Mouse (Mus musculus): ENCODE measurements around the gene Pabpc4. TPM values are rescaled to one million over a fixed set of nuclear protein-coding genes. Genes with fewer than 3 reads are reported as not detected.

The Pabpc4 gene
- 39.9 and 41.7 TPM in 2 replicates for polyA plus RNA-seq (2016; fragmentation: Nextera tagmentation; extraction: Ambion mirVana)

DNA sequence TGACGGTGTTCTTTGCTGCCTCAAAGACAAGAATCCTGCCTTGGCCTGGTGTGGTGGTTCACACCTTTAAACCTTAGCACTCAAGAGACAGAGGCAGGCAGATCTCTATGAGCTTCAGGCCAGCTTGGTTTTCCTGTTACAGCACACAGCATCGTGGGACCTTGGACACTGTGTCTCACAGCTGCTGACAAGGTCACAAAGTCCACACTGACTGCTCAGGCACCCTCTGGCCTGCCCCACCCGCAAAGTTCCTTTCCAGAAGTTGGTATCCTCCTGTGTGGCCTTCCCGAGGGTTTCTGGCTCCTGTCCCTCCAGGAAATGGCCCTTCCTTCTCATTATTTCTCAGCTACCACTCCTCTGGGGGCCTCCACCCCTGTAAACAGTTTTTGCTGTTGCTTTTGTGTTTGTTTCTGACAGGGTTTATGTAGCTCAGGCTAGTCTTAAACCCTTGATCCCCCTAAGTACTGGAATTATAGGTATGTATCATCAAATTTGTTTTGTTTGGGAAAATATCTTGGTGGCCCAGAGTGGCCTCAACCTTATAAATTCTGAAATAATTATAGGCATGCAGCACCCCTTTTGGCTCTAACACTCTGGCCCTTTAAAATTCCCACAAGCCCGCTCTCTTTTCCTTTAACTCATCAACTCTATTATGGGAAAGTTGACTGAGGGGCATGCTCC, at the start of gene Pabpc4:
Pabpc4 (plus strand) TSS at position 631 of the 681 bp plus-strand sequence.
- 64% methylated on average over 5 of the region's 5 CpGs for WGBS

GRCm38 (mm10) chr4:123213975-123214374, 48.2 kb upstream of the Pabpc4 start:
- Histone ChIP-seq H3K27me3 (peaks cover 28% of the 10 kb centered on the region; the same call in 1 of the 2 replicates), H3K4me1 (replicated peaks) (peaks cover 19% of the 10 kb centered on the region), H3K27ac (no peak overlapping the region), H3K9me3 (no peaks in the 10 kb centered on the region), H3K4me2 (no peak overlapping the region), H3K36me3 (no peaks in the 10 kb centered on the region), H3K9ac (replicated peaks) (no peak overlapping the region), H3K4me3 (replicated peaks) (no peak overlapping the region)
- 93% methylated on average over 9 of the region's 9 CpGs for WGBS
- no peak for ATAC-seq (ENCODE audit: insufficient number of reproducible peaks, insufficient read depth, low FRiP score, low TSS enrichment, low read depth)

More for the DNA sequence above, at the start of gene Pabpc4:
- H3K36me3 ChIP-seq = no peaks in the 10 kb centered on the region
- H3K4me1 ChIP-seq (replicated peaks) = peaks cover 14% of the 10 kb centered on the region
- H3K9ac ChIP-seq (replicated peaks) = no peak within 1 kb of the TSS
- H3K4me2 ChIP-seq = no peak within 1 kb of the TSS
- no peaks in the 10 kb centered on the region for H3K9me3 ChIP-seq
- H3K27ac ChIP-seq = no peak within 1 kb of the TSS
- no peak within 1 kb of the TSS for H3K4me3 ChIP-seq (replicated peaks)
- ATAC-seq (ENCODE audit: insufficient number of reproducible peaks, insufficient read depth, low FRiP score, low TSS enrichment, low read depth) = no peak
- no peaks in the 10 kb centered on the region for H3K27me3 ChIP-seq

DNA sequence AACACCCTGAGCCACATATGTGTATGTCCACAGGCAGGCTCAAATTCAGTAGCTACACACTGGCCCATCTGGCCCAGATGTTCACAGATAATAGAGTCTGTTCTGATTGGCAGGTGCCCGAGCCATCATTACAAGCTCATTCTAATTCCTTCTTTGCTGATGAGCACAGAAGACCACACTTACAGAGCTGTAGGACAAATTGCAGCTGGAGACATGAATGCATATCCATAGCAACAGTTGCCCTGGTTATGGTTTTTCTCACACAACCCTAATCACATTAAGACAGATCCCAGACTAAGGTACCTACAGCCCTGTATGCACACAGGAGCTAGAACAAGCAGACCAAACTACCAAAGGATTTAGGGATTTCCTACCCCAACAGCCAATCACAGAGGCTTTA, 46.8 kb upstream of the Pabpc4 start:
- H3K9ac ChIP-seq (replicated peaks) = no peak overlapping the region
- H3K27me3 ChIP-seq = peaks cover 25% of the 10 kb centered on the region; the same call in 1 of the 2 replicates
- H3K4me3 ChIP-seq (replicated peaks) = no peak overlapping the region
- H3K27ac ChIP-seq = no peak overlapping the region
- no peak for ATAC-seq (ENCODE audit: insufficient number of reproducible peaks, insufficient read depth, low FRiP score, low TSS enrichment, low read depth)
- WGBS = 74% methylated on average over 1 of the region's 1 CpGs
- H3K4me1 ChIP-seq (replicated peaks) = peaks cover 10% of the 10 kb centered on the region; the same call in 1 of the 2 replicates
- no peaks in the 10 kb centered on the region for H3K9me3 ChIP-seq
- no peaks in the 10 kb centered on the region for H3K36me3 ChIP-seq
- no peak overlapping the region for H3K4me2 ChIP-seq

GRCm38 (mm10) chr4:123216782-123217181, 45.4 kb upstream of the Pabpc4 start:
- ATAC-seq (ENCODE audit: insufficient number of reproducible peaks, insufficient read depth, low FRiP score, low TSS enrichment, low read depth) = no peak
- Histone ChIP-seq H3K9me3 (no peaks in the 10 kb centered on the region), H3K4me3 (replicated peaks) (no peak overlapping the region), H3K4me1 (replicated peaks) (no peaks in the 10 kb centered on the region), H3K9ac (replicated peaks) (no peak overlapping the region), H3K36me3 (no peaks in the 10 kb centered on the region), H3K27ac (no peak overlapping the region), H3K27me3 (peaks cover 25% of the 10 kb centered on the region; the same call in 1 of the 2 replicates), H3K4me2 (no peak overlapping the region)
- WGBS = 19% methylated on average over 1 of the region's 1 CpGs

- H3K27ac ChIP-seq = no peak overlapping the region
- no peak overlapping the region for H3K4me3 ChIP-seq (replicated peaks)
- H3K36me3 ChIP-seq = no peaks in the 10 kb centered on the region
- H3K4me1 ChIP-seq (replicated peaks) = no peaks in the 10 kb centered on the region
- peaks cover 22% of the 10 kb centered on the region; the same call in 1 of the 2 replicates for H3K27me3 ChIP-seq
- WGBS = 73% methylated on average over 15 of the region's 15 CpGs
- no peak overlapping the region for H3K4me2 ChIP-seq
- peak; percentile 75 for ATAC-seq (ENCODE audit: insufficient number of reproducible peaks, insufficient read depth, low FRiP score, low TSS enrichment, low read depth)
- H3K9me3 ChIP-seq = no peaks in the 10 kb centered on the region
- H3K9ac ChIP-seq (replicated peaks) = no peak overlapping the region
Measured at GRCm38 (mm10) chr4:123219720-123220357, 42.3 kb upstream of the Pabpc4 start.

DNA sequence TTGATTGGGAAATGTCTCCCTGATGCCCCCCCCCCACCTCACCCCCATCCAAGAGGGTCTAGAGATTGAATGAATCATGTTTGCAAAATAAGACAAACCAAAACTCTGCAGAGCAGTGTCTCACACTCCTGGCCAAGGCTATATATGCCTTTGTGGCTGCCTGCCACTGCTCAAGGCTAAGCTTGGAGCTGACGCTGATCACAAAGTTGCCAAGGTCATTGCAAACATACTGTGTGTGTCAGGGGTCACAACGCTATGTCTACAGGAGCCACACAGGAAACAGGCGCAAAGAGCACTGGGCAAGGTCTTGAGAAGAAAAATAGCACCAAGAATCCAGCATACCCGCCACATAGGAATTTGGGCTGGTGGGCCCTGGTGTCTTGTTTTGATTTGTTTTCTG, 41.5 kb upstream of the Pabpc4 start:
- H3K4me1 ChIP-seq (replicated peaks) = no peaks in the 10 kb centered on the region
- H3K27me3 ChIP-seq = peaks cover 17% of the 10 kb centered on the region; the same call in 1 of the 2 replicates
- H3K9me3 ChIP-seq = no peaks in the 10 kb centered on the region
- H3K9ac ChIP-seq (replicated peaks) = no peak overlapping the region; the same call in 1 of the 2 replicates
- H3K36me3 ChIP-seq = no peaks in the 10 kb centered on the region
- no peak overlapping the region for H3K4me2 ChIP-seq
- no peak overlapping the region for H3K27ac ChIP-seq
- ATAC-seq (ENCODE audit: insufficient number of reproducible peaks, insufficient read depth, low FRiP score, low TSS enrichment, low read depth) = no peak
- WGBS = 82% methylated on average over 4 of the region's 4 CpGs
- no peak overlapping the region for H3K4me3 ChIP-seq (replicated peaks)

DNA sequence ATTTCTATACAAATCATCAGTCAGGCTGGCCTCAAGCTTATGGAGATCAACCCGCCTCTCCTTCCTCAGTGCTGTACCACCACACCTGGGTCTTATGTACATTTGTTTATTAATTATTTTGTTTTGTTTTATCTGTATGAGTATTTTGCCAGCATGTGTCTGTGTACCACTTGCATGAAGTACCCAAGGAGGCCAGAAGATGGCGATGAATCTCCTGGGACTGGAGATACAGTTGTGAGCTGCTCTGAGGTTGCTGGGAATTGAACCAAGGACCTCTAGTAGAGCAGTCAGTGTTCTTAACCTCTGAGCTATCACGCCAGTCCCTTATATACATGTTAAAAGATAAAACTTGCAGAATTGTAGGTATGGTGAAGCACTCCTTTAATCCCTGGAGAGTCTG, 38.8 kb upstream of the Pabpc4 start:
- H3K4me2 ChIP-seq = no peak overlapping the region
- no peaks in the 10 kb centered on the region for H3K9me3 ChIP-seq
- no peak overlapping the region for H3K4me3 ChIP-seq (replicated peaks)
- peaks cover 23% of the 10 kb centered on the region for H3K4me1 ChIP-seq (replicated peaks)
- H3K9ac ChIP-seq (replicated peaks) = no peak overlapping the region
- no peak for ATAC-seq (ENCODE audit: insufficient number of reproducible peaks, insufficient read depth, low FRiP score, low TSS enrichment, low read depth)
- 43% methylated on average over 3 of the region's 3 CpGs for WGBS
- H3K36me3 ChIP-seq = no peaks in the 10 kb centered on the region
- H3K27ac ChIP-seq = no peak overlapping the region
- peaks cover 9% of the 10 kb centered on the region; the same call in 1 of the 2 replicates for H3K27me3 ChIP-seq

GRCm38 (mm10) chr4:123225718-123226403, 36.3 kb upstream of the Pabpc4 start:
- Histone ChIP-seq H3K9me3 (no peaks in the 10 kb centered on the region), H3K9ac (replicated peaks) (no peak overlapping the region), H3K36me3 (no peaks in the 10 kb centered on the region), H3K4me3 (replicated peaks) (no peak overlapping the region), H3K27ac (no peak overlapping the region), H3K27me3 (peaks cover 26% of the 10 kb centered on the region), H3K4me1 (replicated peaks) (peaks cover 34% of the 10 kb centered on the region), H3K4me2 (no peak overlapping the region)
- WGBS = 58% methylated on average over 10 of the region's 10 CpGs
- no peak for ATAC-seq (ENCODE audit: insufficient number of reproducible peaks, insufficient read depth, low FRiP score, low TSS enrichment, low read depth)

DNA sequence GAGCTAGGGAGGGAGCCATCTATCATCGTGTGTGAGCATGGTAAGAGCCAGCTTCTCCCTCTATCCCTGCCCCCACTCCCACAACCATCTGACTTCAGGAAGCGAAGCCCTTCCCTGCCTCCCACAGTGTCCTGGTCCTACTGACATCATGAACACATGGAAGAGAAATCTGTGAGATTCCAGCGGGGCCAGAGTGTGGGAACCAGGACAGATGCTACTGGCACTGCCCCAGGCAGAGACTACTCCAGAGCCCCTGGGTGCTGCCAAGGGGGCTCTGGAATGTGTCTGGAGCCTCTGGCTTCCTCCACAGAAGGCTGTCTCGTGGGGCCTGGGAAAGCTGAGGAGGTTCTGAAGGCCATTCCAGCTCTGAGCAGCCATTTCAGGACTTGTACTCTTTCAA, 34.4 kb upstream of the Pabpc4 start:
- ATAC-seq (ENCODE audit: insufficient number of reproducible peaks, insufficient read depth, low FRiP score, low TSS enrichment, low read depth) = no peak
- H3K4me2 ChIP-seq = no peak overlapping the region
- no peak overlapping the region for H3K4me3 ChIP-seq (replicated peaks)
- 33% methylated on average over 4 of the region's 4 CpGs for WGBS
- peaks cover 34% of the 10 kb centered on the region for H3K4me1 ChIP-seq (replicated peaks)
- no peak overlapping the region for H3K9ac ChIP-seq (replicated peaks)
- H3K9me3 ChIP-seq = no peaks in the 10 kb centered on the region
- H3K36me3 ChIP-seq = no peaks in the 10 kb centered on the region
- H3K27me3 ChIP-seq = peaks cover 35% of the 10 kb centered on the region
- 0 out of 2 replicates have a peak overlapping the region, but pooled peaks have one; percentile 29 for H3K27ac ChIP-seq

DNA sequence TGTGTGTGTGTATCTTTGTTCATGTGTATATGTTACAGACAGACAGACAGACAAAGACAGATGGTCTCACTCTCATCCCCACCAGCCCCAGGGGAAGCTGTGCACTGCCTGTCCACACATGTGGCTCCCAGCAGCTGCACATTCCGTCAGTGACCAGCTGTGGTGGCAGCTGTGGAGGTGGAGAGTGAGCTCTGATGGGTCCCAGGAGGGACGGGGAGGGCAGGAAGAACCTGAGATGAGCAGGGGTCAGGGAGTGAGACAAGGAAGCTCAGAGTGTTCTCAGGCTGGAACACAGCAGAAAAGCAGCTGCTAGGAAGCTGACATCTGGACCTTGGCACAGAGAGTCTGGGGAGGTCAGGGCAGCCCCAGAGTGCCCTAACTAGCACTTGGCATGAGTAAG, 33.9 kb upstream of the Pabpc4 start:
- Histone ChIP-seq H3K27me3 (peaks cover 41% of the 10 kb centered on the region), H3K4me3 (replicated peaks) (no peak overlapping the region), H3K36me3 (no peaks in the 10 kb centered on the region), H3K4me1 (replicated peaks) (peaks cover 37% of the 10 kb centered on the region), H3K9ac (replicated peaks) (no peak overlapping the region), H3K9me3 (no peaks in the 10 kb centered on the region), H3K4me2 (no peak overlapping the region), H3K27ac (no peak overlapping the region)
- 9% methylated on average over 2 of the region's 2 CpGs for WGBS
- ATAC-seq (ENCODE audit: insufficient number of reproducible peaks, insufficient read depth, low FRiP score, low TSS enrichment, low read depth) = 0 out of 2 replicates have a peak, but pooled peaks have one; percentile 13

DNA sequence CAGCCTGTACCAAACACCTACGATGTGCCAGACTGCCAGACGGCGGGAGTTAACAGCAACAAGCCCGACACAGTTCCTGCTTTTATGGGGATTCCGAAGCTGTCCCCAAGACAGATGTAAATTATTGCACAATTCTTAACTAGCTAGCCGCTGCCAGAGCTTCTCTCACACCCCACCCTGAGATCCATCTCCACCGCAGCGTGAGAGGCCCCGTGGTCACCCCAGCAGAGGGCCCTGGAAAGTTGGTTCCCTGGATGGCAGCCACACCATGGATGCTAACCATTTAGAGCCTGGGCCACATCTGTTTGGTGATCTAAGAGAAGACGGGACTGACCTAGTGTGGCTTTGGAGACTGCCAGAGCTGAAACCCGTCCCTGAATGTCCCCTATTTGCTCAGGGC, 33.0 kb upstream of the Pabpc4 start:
- H3K27me3 ChIP-seq = peaks cover 50% of the 10 kb centered on the region
- H3K9me3 ChIP-seq = no peaks in the 10 kb centered on the region
- no peak overlapping the region for H3K4me3 ChIP-seq (replicated peaks)
- ATAC-seq (ENCODE audit: insufficient number of reproducible peaks, insufficient read depth, low FRiP score, low TSS enrichment, low read depth) = no peak
- 36% methylated on average over 11 of the region's 11 CpGs for WGBS
- no peaks in the 10 kb centered on the region for H3K36me3 ChIP-seq
- no peak overlapping the region for H3K27ac ChIP-seq
- peaks cover 46% of the 10 kb centered on the region for H3K4me1 ChIP-seq (replicated peaks)
- no peak overlapping the region for H3K4me2 ChIP-seq
- no peak overlapping the region for H3K9ac ChIP-seq (replicated peaks)
